Mouse (Mus musculus) brain, embryonic 14.5 days (tissue): ENCODE measurements around the gene Nceh1.

Experiments
- CTCF ChIP-seq: fragments of 200-500 bp; IDR thresholded peaks from 2 replicates; pipeline ENCODE4 v1.5.1; 2012; ENCODE audit warnings: inconsistent platforms, mild to moderate bottlenecking, moderate library complexity, borderline replicate concordance; ENCODE audit not compliant: insufficient read depth, insufficient read length; ENCODE audit errors: extremely low read depth
- POLR2A ChIP-seq: fragments of 200-500 bp; IDR thresholded peaks from 2 replicates; pipeline ENCODE4 v1.6.1; 2012; ENCODE audit warnings: mild to moderate bottlenecking, inconsistent platforms, borderline replicate concordance; ENCODE audit not compliant: poor library complexity, insufficient read depth, insufficient read length, severe bottlenecking; ENCODE audit errors: extremely low read depth

DNA sequence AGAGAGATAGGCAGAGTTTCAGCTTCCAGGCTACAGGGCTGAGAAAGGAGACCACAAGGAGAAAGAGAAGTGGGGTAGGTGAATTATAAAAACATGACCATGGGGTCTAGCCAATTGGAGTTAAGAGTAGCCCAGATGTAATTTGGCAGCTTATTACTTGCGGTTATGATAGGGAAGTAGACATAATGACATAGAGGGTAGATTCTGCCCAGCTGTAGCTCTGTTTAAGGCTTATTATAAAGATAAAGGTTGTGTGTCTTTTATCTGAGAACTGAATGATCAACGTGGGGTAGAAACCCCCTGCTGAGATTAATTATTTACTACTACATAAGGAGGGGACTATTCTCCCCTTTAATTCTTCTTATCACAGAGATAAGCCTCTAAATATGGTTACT, 20.4 kb upstream of the Nceh1 start:
- TF ChIP-seq CTCF (no peak), POLR2A (no peak)
